Mouse (Mus musculus) CH12.LX (cell line): ENCODE results near the gene Tox4. TPM values are rescaled to one million over a fixed set of nuclear protein-coding genes. Genes with fewer than 3 reads are reported as not detected.
A peak's percentile ranks its signal among the peaks of the same experiment; 100 is the strongest.

ENCODE experiments used
- DNase-seq: peaks from one replicate; pipeline ENCODE4 v3.0.0-alpha.2; 2013; ENCODE audit errors: extremely low read depth
- H3K27ac ChIP-seq: 2 replicates; pipeline ENCODE4 v1.5.1; 2012; ENCODE audit warnings: low read depth, mild to moderate bottlenecking, control low read depth, moderate library complexity; ENCODE audit not compliant: insufficient read depth
- H3K27me3 ChIP-seq: replicated peaks from 2 replicates; pipeline ENCODE3; 2012; ENCODE audit warnings: inconsistent platforms
- H3K36me3 ChIP-seq, 2 experiments: replicated peaks in 1 of 2; 2 replicates each; pipeline versions ENCODE3 to v1.6.1; 2012; ENCODE audit warnings: inconsistent platforms in 1 of 2, low read length in 1 of 2, mild to moderate bottlenecking in 1 of 2, mixed read lengths in 1 of 2, moderate library complexity in 1 of 2; ENCODE audit not compliant: control insufficient read depth in 1 of 2, insufficient read depth in 1 of 2
- H3K4me1 ChIP-seq, 2 experiments: 2 replicates each; pipeline ENCODE4 v1.6.1; 2012; ENCODE audit warnings: inconsistent platforms in 1 of 2, moderate library complexity in 1 of 2; ENCODE audit not compliant: insufficient read depth in 2 of 2, control insufficient read depth in 1 of 2
- H3K4me2 ChIP-seq: 2 replicates; pipeline ENCODE4 v1.6.1; 2012; ENCODE audit warnings: low read depth, mild to moderate bottlenecking, control low read depth; ENCODE audit not compliant: poor library complexity, insufficient read depth, severe bottlenecking
- H3K4me3 ChIP-seq, 3 experiments: fragments of 150-350 bp in 1 of 3; sonication (generic) in 1 of 3; replicated peaks in 1 of 3; 2 replicates each; pipeline versions ENCODE3 to v1.5.1; 2011 to 2012; ENCODE audit warnings: low read depth in 2 of 3, low read length in 2 of 3, mild to moderate bottlenecking in 2 of 3, moderate library complexity in 2 of 3, control low read depth in 1 of 3, improper control_type of control experiment in 1 of 3, inconsistent platforms in 1 of 3, mixed read lengths in 1 of 3; ENCODE audit not compliant: poor library complexity in 1 of 3
- H3K79me2 ChIP-seq: replicated peaks from 2 replicates; pipeline ENCODE4 v1.6.1; 2012; ENCODE audit warnings: mild to moderate bottlenecking, moderate library complexity; ENCODE audit not compliant: control insufficient read depth, poor library complexity, insufficient read depth, severe bottlenecking; ENCODE audit errors: extremely low read depth
- H3K9ac ChIP-seq: 2 replicates; pipeline ENCODE4 v1.6.1; 2012; ENCODE audit warnings: low read depth, mild to moderate bottlenecking, control low read depth, moderate library complexity; ENCODE audit not compliant: insufficient read depth
- H3K9me3 ChIP-seq: replicated peaks from 2 replicates; pipeline ENCODE3; 2012; ENCODE audit warnings: low read length, inconsistent platforms, mixed read lengths
- BHLHE40 ChIP-seq: IDR thresholded peaks from 2 replicates; pipeline ENCODE4 v1.6.1; 2011; ENCODE audit warnings: mild to moderate bottlenecking, low read depth, low read length, improper control_type of control experiment
- CHD2 ChIP-seq: IDR thresholded peaks from 2 replicates; pipeline ENCODE4 v1.6.1; 2011; ENCODE audit warnings: low read length, improper control_type of control experiment
- CTCF ChIP-seq, 2 experiments: IDR thresholded peaks in 1 of 2; conservative IDR thresholded peaks in 1 of 2; 2 replicates each; pipeline ENCODE4 v1.5.1; 2011 to 2012; ENCODE audit warnings: low read depth in 2 of 2, low read length in 2 of 2, improper control_type of control experiment in 1 of 2, inconsistent platforms in 1 of 2, mild to moderate bottlenecking in 1 of 2, moderate library complexity in 1 of 2
- E2F4 ChIP-seq: IDR thresholded peaks from 2 replicates; pipeline ENCODE4 v1.6.1; 2011; ENCODE audit warnings: low read depth, low read length, improper control_type of control experiment; ENCODE audit not compliant: insufficient replicate concordance
- HCFC1 ChIP-seq: IDR thresholded peaks from 2 replicates; pipeline ENCODE4 v1.6.1; 2012; ENCODE audit warnings: low read depth, mild to moderate bottlenecking, inconsistent platforms, low read length, improper control_type of control experiment
- JUN ChIP-seq: IDR thresholded peaks from 2 replicates; pipeline ENCODE4 v1.6.1; 2011; ENCODE audit warnings: low read depth, mild to moderate bottlenecking, low read length, improper control_type of control experiment, moderate library complexity; ENCODE audit not compliant: insufficient read depth
- MAZ ChIP-seq: IDR thresholded peaks from 2 replicates; pipeline ENCODE4 v1.6.1; 2012; ENCODE audit warnings: low read depth, mild to moderate bottlenecking, inconsistent platforms, low read length, improper control_type of control experiment, moderate library complexity
- MEF2A ChIP-seq: IDR thresholded peaks from 2 replicates; pipeline ENCODE4 v1.6.1; 2014; ENCODE audit warnings: low read depth, mild to moderate bottlenecking, inconsistent platforms, low read length, improper control_type of control experiment, borderline replicate concordance
- MXI1 ChIP-seq: IDR thresholded peaks from 2 replicates; pipeline ENCODE4 v1.6.1; 2011; ENCODE audit warnings: mild to moderate bottlenecking, low read depth, low read length, improper control_type of control experiment
- NELFE ChIP-seq: IDR thresholded peaks from 2 replicates; pipeline ENCODE4 v1.6.1; 2011; ENCODE audit warnings: low read depth, low read length, improper control_type of control experiment
- NRF1 ChIP-seq: IDR thresholded peaks from 2 replicates; pipeline ENCODE4 v1.6.1; 2014; ENCODE audit warnings: low read depth, mild to moderate bottlenecking, inconsistent platforms, low read length, improper control_type of control experiment, moderate library complexity
- POLR2A ChIP-seq: IDR thresholded peaks from 2 replicates; pipeline ENCODE4 v1.6.1; 2011; ENCODE audit warnings: low read depth, mild to moderate bottlenecking, improper control_type of control experiment, low read length
- POLR2AphosphoS2 ChIP-seq: IDR thresholded peaks from 2 replicates; pipeline ENCODE4 v1.6.1; 2011; ENCODE audit warnings: low read depth, low read length, improper control_type of control experiment
- SMC3 ChIP-seq: IDR thresholded peaks from 2 replicates; pipeline ENCODE4 v1.6.1; 2011; ENCODE audit warnings: low read depth, low read length, improper control_type of control experiment
- TBP ChIP-seq: conservative IDR thresholded peaks from 2 replicates; pipeline ENCODE4 v1.6.1; 2011; ENCODE audit warnings: low read depth, low read length, improper control_type of control experiment
- UBTF ChIP-seq: IDR thresholded peaks from 2 replicates; pipeline ENCODE4 v1.6.1; 2012; ENCODE audit warnings: low read depth, mild to moderate bottlenecking, inconsistent platforms, low read length, improper control_type of control experiment, moderate library complexity
- USF2 ChIP-seq: conservative IDR thresholded peaks from 2 replicates; pipeline ENCODE4 v1.6.1; 2011; ENCODE audit warnings: low read depth, low read length, improper control_type of control experiment
- ZC3H11A ChIP-seq: IDR thresholded peaks from 2 replicates; pipeline ENCODE4 v1.6.1; 2012; ENCODE audit warnings: low read depth, mild to moderate bottlenecking, inconsistent platforms, low read length, improper control_type of control experiment
- ZKSCAN1 ChIP-seq: IDR thresholded peaks from 2 replicates; pipeline ENCODE4 v1.6.1; 2012; ENCODE audit warnings: low read depth, inconsistent platforms, low read length, improper control_type of control experiment, borderline replicate concordance
- ZMIZ1 ChIP-seq: IDR thresholded peaks from 2 replicates; pipeline ENCODE4 v1.6.1; 2012; ENCODE audit warnings: low read depth, mild to moderate bottlenecking, inconsistent platforms, low read length, improper control_type of control experiment
- ZNF384 ChIP-seq: IDR thresholded peaks from 2 replicates; pipeline ENCODE4 v1.6.1; 2012; ENCODE audit warnings: low read depth, low read length, improper control_type of control experiment, inconsistent platforms
- dilution Hi-C: fragments of 300-500 bp; cut with MboI; formaldehyde crosslinking; loops from 2 replicates; pipeline ENCODE4 v1.14.3; 2020; ENCODE audit warnings: low sequenced_read_pairs; ENCODE audit not compliant: extremely low pct_unique_long_range_greater_than_20kb, extremely low pct_ligation_motif_present
- in situ Hi-C: fragments of 300-500 bp; cut with MboI; formaldehyde crosslinking; loops from 3 replicates; pipeline ENCODE4 v1.14.3; 2019; ENCODE audit warnings: low sequenced_read_pairs, low pct_ligation_motif_present, low pct_unique_long_range_greater_than_20kb, mixed read lengths
- polyA plus RNA-seq: library from polyadenylated mRNA; unstranded; fragments of >175 nt; gene quantifications from 2 replicates; pipeline ENCODE4 v1.2.1, GENCODE M21; 2012; ENCODE audit warnings: low read depth; ENCODE audit not compliant: insufficient read length
- total RNA-seq, 2 experiments: library from RNA; depleted of rRNA; stranded (reverse); fragments of 300-350 nt in 1 of 2; fragments of >200 nt in 1 of 2; gene quantifications; 2 replicates each; pipeline ENCODE4 v1.2.3; 2012 to 2014

Gene Tox4
- total and polyA plus RNA-seq, 3 experiments, result 43.5 to 56.3 (median 45.7) TPM

DNA sequence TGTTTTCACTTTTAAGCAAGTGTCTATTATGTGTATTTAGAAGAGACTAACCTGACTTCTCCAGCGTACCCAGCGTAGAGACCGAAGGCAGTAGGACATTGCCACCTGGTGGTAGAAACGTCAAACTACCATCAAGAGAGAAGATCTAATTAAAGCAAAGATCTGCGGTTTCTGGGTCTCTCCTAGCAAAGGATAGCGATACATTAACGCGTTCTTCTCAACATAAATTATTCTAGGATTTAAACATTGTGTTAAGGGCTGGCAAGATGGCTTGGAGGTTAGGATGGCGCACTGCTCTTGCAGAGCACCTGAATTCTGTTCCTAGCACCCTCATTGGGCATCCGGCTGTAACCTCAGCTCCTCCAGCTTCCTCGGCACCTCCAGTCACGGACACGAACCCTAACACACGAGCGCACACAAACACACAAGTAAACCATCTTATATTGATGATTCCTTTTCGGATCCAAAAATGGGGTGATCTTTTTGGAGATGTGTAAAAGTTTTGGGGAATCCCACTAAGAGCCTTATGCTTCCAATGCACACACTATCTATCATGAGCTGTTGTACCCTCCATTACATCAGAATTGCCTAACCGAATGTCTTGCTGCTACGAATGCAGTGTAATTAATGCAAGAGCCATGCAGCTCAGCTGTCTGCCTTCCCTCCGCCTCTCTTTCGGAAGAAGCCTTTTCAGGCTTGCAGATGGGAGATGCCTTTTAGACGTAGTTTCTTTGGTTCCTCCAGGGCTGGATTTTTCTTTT, 60.0 kb downstream of the Tox4 start (continued):
- TF ChIP-seq BHLHE40, result no peak
- TF ChIP-seq MAZ, result peak; percentile 63; the same call in 1 of the 2 replicates
- TF ChIP-seq NRF1, result no peak

DNA sequence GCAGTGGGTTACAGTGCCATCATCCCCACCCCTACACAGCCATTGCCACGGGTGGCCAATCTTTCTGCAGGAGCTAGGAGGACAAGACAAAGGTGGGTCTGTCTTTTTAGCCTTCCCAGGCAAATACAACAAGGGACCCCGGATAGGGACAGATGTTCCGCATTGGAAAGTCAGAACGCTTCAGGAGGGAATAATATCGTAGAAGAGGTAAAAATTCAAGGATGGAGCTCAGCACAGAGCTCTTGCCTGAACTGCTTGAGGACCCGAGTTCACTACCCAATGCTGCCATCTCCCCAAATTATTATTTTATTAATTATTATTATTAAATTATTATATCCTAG, 60.5 kb downstream of the Tox4 start:
- H3K27me3 ChIP-seq, result peaks cover 6% of the 10 kb centered on the region
- peaks cover 2% of the 10 kb centered on the region for H3K9me3 ChIP-seq
- TF ChIP-seq POLR2AphosphoS2 (no peak), ZNF384 (no peak), ZMIZ1 (no peak), ZC3H11A (no peak), MXI1 (no peak), HCFC1 (no peak), SMC3 (no peak), TBP (no peak), NELFE (no peak), MEF2A (no peak), CHD2 (no peak), CTCF (conservative IDR thresholded peaks at IDR 0.05 in 1 of 2, IDR thresholded peaks at IDR 0.05 in 1 of 2; ENCODE audit: low read depth in 2 of 2, low read length in 2 of 2) (no peak), USF2 (no peak), JUN (no peak), POLR2A (no peak), ZKSCAN1 (no peak), E2F4 (no peak), UBTF (no peak)
- no peaks in the 10 kb centered on the region for H3K36me3 ChIP-seq
- peaks cover 5 to 14% of the 10 kb centered on the region in 2 experiments for H3K4me1 ChIP-seq
- dilution Hi-C loops, result no loop called here
- no peak overlapping the region for H3K4me2 ChIP-seq
- no peak overlapping the region for H3K9ac ChIP-seq
- no peak for DNase-seq
- no peak overlapping the region for H3K27ac ChIP-seq
- no peak overlapping the region for H3K4me3 ChIP-seq
- H3K79me2 ChIP-seq, result no peaks in the 10 kb centered on the region
- in situ Hi-C loops, result loop anchor here (5.0 to 25.0 kb wide), 4 partner anchors 42 to 427 kb away; partner anchors contain the start of genes Ndrg2, Rnase13, Supt16 and Tppp2

Other genes with a start within 250 kb of the Tox4 start
- gene Olfr221, start 236.7 kb upstream of the Tox4 start, total RNA-seq (2012; rRNA removed), result not detected in 2 replicates
- not detected in 2 replicates for gene Olfr221, start 236.7 kb upstream of the Tox4 start, total RNA-seq (2014; rRNA removed)
- not detected in 2 replicates for gene Olfr221, start 236.7 kb upstream of the Tox4 start, polyA plus RNA-seq
- 274 and 325 TPM in 2 replicates for gene Hnrnpc, start 175.1 kb upstream of the Tox4 start, total RNA-seq (2012; rRNA removed)
- 370 and 375 TPM in 2 replicates for gene Hnrnpc, start 175.1 kb upstream of the Tox4 start, total RNA-seq (2014; rRNA removed)
- gene Hnrnpc, start 175.1 kb upstream of the Tox4 start, polyA plus RNA-seq, result 813 and 876 TPM in 2 replicates
- 12.0 and 15.0 TPM in 2 replicates for gene Rpgrip1, start 168.4 kb upstream of the Tox4 start, total RNA-seq (2012; rRNA removed)
- gene Rpgrip1, start 168.4 kb upstream of the Tox4 start, total RNA-seq (2014; rRNA removed), result 6.7 and 7.3 TPM in 2 replicates
- gene Rpgrip1, start 168.4 kb upstream of the Tox4 start, polyA plus RNA-seq, result 33.7 and 41.8 TPM in 2 replicates
- gene Supt16, start 81.7 kb upstream of the Tox4 start, total RNA-seq (2012; rRNA removed), result 64.8 and 81.7 TPM in 2 replicates
- gene Supt16, start 81.7 kb upstream of the Tox4 start, total RNA-seq (2014; rRNA removed), result 78.6 and 88.0 TPM in 2 replicates
- gene Supt16, start 81.7 kb upstream of the Tox4 start, polyA plus RNA-seq, result 110 and 114 TPM in 2 replicates
- gene Chd8, start 21.4 kb upstream of the Tox4 start, total RNA-seq (2012; rRNA removed), result 49.2 and 51.9 TPM in 2 replicates
- 16.8 and 17.3 TPM in 2 replicates for gene Chd8, start 21.4 kb upstream of the Tox4 start, total RNA-seq (2014; rRNA removed)
- 89.2 and 96.8 TPM in 2 replicates for gene Chd8, start 21.4 kb upstream of the Tox4 start, polyA plus RNA-seq
- 3.8 and 4.6 TPM in 2 replicates for gene Rab2b, start 399 bp downstream of the Tox4 start, total RNA-seq (2012; rRNA removed)
- 7.8 and 10.2 TPM in 2 replicates for gene Rab2b, start 399 bp downstream of the Tox4 start, total RNA-seq (2014; rRNA removed)
- gene Rab2b, start 399 bp downstream of the Tox4 start, polyA plus RNA-seq, result 5.7 and 6.9 TPM in 2 replicates
- 41.6 and 51.5 TPM in 2 replicates for gene Mettl3, start 26.0 kb downstream of the Tox4 start, total RNA-seq (2012; rRNA removed)
- gene Mettl3, start 26.0 kb downstream of the Tox4 start, total RNA-seq (2014; rRNA removed), result 42.7 and 47.0 TPM in 2 replicates
- gene Mettl3, start 26.0 kb downstream of the Tox4 start, polyA plus RNA-seq, result 47.4 and 49.5 TPM in 2 replicates
- gene Sall2, start 49.6 kb downstream of the Tox4 start, total RNA-seq (2012; rRNA removed), result 1.3 and 1.5 TPM in 2 replicates
- 0.16 and 0.19 TPM in 2 replicates for gene Sall2, start 49.6 kb downstream of the Tox4 start, total RNA-seq (2014; rRNA removed)
- gene Sall2, start 49.6 kb downstream of the Tox4 start, polyA plus RNA-seq, result 0.40 and 0.60 TPM in 2 replicates
- not detected in 2 replicates for gene Olfr1513, start 77.3 kb downstream of the Tox4 start, total RNA-seq (2012; rRNA removed)
- not detected in 2 replicates for gene Olfr1513, start 77.3 kb downstream of the Tox4 start, total RNA-seq (2014; rRNA removed)
- gene Olfr1513, start 77.3 kb downstream of the Tox4 start, polyA plus RNA-seq, result not detected in 2 replicates
- not detected in 2 replicates for gene Olfr1512, start 100.0 kb downstream of the Tox4 start, total RNA-seq (2012; rRNA removed)
- not detected in 2 replicates for gene Olfr1512, start 100.0 kb downstream of the Tox4 start, total RNA-seq (2014; rRNA removed)
- gene Olfr1512, start 100.0 kb downstream of the Tox4 start, polyA plus RNA-seq, result not detected in 2 replicates
- gene Olfr1511, start 118.2 kb downstream of the Tox4 start, total RNA-seq (2012; rRNA removed), result not detected in 2 replicates
- gene Olfr1511, start 118.2 kb downstream of the Tox4 start, total RNA-seq (2014; rRNA removed), result not detected in 2 replicates
- gene Olfr1511, start 118.2 kb downstream of the Tox4 start, polyA plus RNA-seq, result not detected in 2 replicates
- not detected in 2 replicates for gene Olfr1510, start 135.2 kb downstream of the Tox4 start, total RNA-seq (2012; rRNA removed)
- not detected in 2 replicates for gene Olfr1510, start 135.2 kb downstream of the Tox4 start, total RNA-seq (2014; rRNA removed)
- gene Olfr1510, start 135.2 kb downstream of the Tox4 start, polyA plus RNA-seq, result not detected in 2 replicates
- not detected in 2 replicates for gene Olfr1509, start 163.8 kb downstream of the Tox4 start, total RNA-seq (2012; rRNA removed)
- not detected in 2 replicates for gene Olfr1509, start 163.8 kb downstream of the Tox4 start, total RNA-seq (2014; rRNA removed)
- gene Olfr1509, start 163.8 kb downstream of the Tox4 start, polyA plus RNA-seq, result not detected in 2 replicates
- gene Olfr1508, start 188.3 kb downstream of the Tox4 start, total RNA-seq (2012; rRNA removed), result not detected in 2 replicates
- not detected in 2 replicates for gene Olfr1508, start 188.3 kb downstream of the Tox4 start, total RNA-seq (2014; rRNA removed)
- gene Olfr1508, start 188.3 kb downstream of the Tox4 start, polyA plus RNA-seq, result not detected in 2 replicates
- not detected in 2 replicates for gene Olfr1507, start 216.6 kb downstream of the Tox4 start, total RNA-seq (2012; rRNA removed)
- not detected in 2 replicates for gene Olfr1507, start 216.6 kb downstream of the Tox4 start, total RNA-seq (2014; rRNA removed)
- not detected in 2 replicates for gene Olfr1507, start 216.6 kb downstream of the Tox4 start, polyA plus RNA-seq